8 mouse cellular contexts compared by ENCODE assay signal in genomic region chr1:74032966-74033365, GRCm38 (mm10).
DNase-seq lines count a peak whose midpoint lies in the region; ATAC-seq and TF ChIP-seq lines count a peak whose summit lies in the region.
"Had no signal": no experiment of that assay in that cellular context is flagged by ENCODE, and none has a peak within 500 bp of the region (broad histone marks: within the 10 kb centered on the region; RNA-seq: fewer than 3 reads in every experiment).

No protein-coding gene starts in this region.

- no peak for TF ChIP-seq POLR2A in lung, adult 2 months (IDR thresholded peaks at IDR 0.05; ENCODE audit: borderline replicate concordance, extremely low read depth, low read depth, low read length)

- H3K9me3 ChIP-seq in heart, embryonic 14.5 days (ENCODE audit: control insufficient read depth, low read length), result no peaks in the 10 kb centered on the region
- H3K9me3 ChIP-seq in kidney, postnatal 0 days (replicated peaks; ENCODE audit: low read length), result no peaks in the 10 kb centered on the region
- no peaks in the 10 kb centered on the region for H3K9me3 ChIP-seq in limb, embryonic 15.5 days
- H3K9me3 ChIP-seq: limb, embryonic 13.5 days had no signal

- no peak for ATAC-seq in heart, embryonic 14.5 days (ENCODE audit: insufficient number of reproducible peaks, insufficient read depth, low FRiP score, low read depth)
- no peak for ATAC-seq in kidney, postnatal 0 days (replicated peaks; ENCODE audit: low FRiP score, low read depth)
- ATAC-seq in limb, embryonic 15.5 days (ENCODE audit: insufficient number of reproducible peaks, low FRiP score, low TSS enrichment, low read depth), result no peak

- H3K4me2 ChIP-seq in heart, embryonic 14.5 days (ENCODE audit: low read length), result no peak overlapping the region
- H3K4me2 ChIP-seq in kidney, postnatal 0 days (ENCODE audit: low read length), result peak overlapping the region; percentile 60
- no peak overlapping the region for H3K4me2 ChIP-seq in limb, embryonic 15.5 days
- H3K4me2 ChIP-seq: limb, embryonic 13.5 days had no signal

- H3K4me1 ChIP-seq in heart, embryonic 14.5 days (ENCODE audit: control insufficient read depth in 2 of 2, insufficient read depth in 2 of 2, low read length in 2 of 2), result peaks cover 80 to 93% of the 10 kb centered on the region in 2 experiments
- H3K4me1 ChIP-seq in lung, adult 2 months (ENCODE audit: control insufficient read depth, insufficient read depth, low read length), result peaks cover 64% of the 10 kb centered on the region
- peaks cover 78% of the 10 kb centered on the region for H3K4me1 ChIP-seq in kidney, postnatal 0 days (replicated peaks; ENCODE audit: insufficient read depth, low read length)
- peaks cover 96% of the 10 kb centered on the region for H3K4me1 ChIP-seq in limb, embryonic 15.5 days

- H3K27ac ChIP-seq in heart, embryonic 14.5 days (replicated peaks in 1 of 2; ENCODE audit: control insufficient read depth in 1 of 2, insufficient read depth in 1 of 2, low read depth in 2 of 2, low read length in 2 of 2), result peak overlapping the region; percentile 40 to 59
- peak overlapping the region; percentile 92 for H3K27ac ChIP-seq in kidney, postnatal 0 days
- H3K27ac ChIP-seq in limb, embryonic 15.5 days, result peak overlapping the region; percentile 67
- H3K27ac ChIP-seq: limb, embryonic 13.5 days had no signal

- no peaks in the 10 kb centered on the region for H3K36me3 ChIP-seq in heart, embryonic 14.5 days (ENCODE audit: control insufficient read depth, insufficient read depth, low read length)
- H3K36me3 ChIP-seq in kidney, postnatal 0 days (ENCODE audit: insufficient read depth, low read length), result no peaks in the 10 kb centered on the region
- H3K36me3 ChIP-seq in limb, embryonic 15.5 days, result no peaks in the 10 kb centered on the region
- H3K36me3 ChIP-seq: limb, embryonic 13.5 days had no signal

- TF ChIP-seq CTCF in lung, adult 2 months (IDR thresholded peaks at IDR 0.05; ENCODE audit: insufficient read depth, low read length), result no peak
- TF ChIP-seq CTCF in kidney, postnatal 0 days (IDR thresholded peaks at IDR 0.05; ENCODE audit: low read depth), result no peak

- WGBS in heart, embryonic 14.5 days, result 76% methylated on average over 5 of the region's 5 CpGs
- WGBS in lung, adult 2 months, result 64% methylated on average over 5 of the region's 5 CpGs
- WGBS in kidney, postnatal 0 days, result 77% methylated on average over 5 of the region's 5 CpGs
- 80% methylated on average over 5 of the region's 5 CpGs for WGBS in limb, embryonic 15.5 days

- H3K9ac ChIP-seq in heart, embryonic 14.5 days (ENCODE audit: low read length), result peak overlapping the region; percentile 21; the same call in 1 of the 2 replicates
- H3K9ac ChIP-seq in kidney, postnatal 0 days (ENCODE audit: low read depth, low read length), result peak overlapping the region; percentile 49; the same call in 1 of the 2 replicates
- no peak overlapping the region for H3K9ac ChIP-seq in limb, embryonic 15.5 days
- H3K9ac ChIP-seq: limb, embryonic 13.5 days had no signal

- DNase-seq in heart, postnatal 4 days, result no peak
- DNase-seq in lung, adult 2 months, result no peak
- no peak for DNase-seq in lung, postnatal 14 days
- no peak for DNase-seq in kidney, postnatal 0 days (ENCODE audit: low spot score)
- no peak for DNase-seq in cerebellum, adult 18-20 months

- H3K4me3 ChIP-seq in heart, embryonic 14.5 days (ENCODE audit: control insufficient read depth in 1 of 2, insufficient read depth in 1 of 2, low read depth in 1 of 2, low read length in 2 of 2), result no peak overlapping the region
- peak overlapping the region; percentile 15 for H3K4me3 ChIP-seq in lung, adult 2 months (replicated peaks; ENCODE audit: extremely low read depth, low read depth, low read length)
- H3K4me3 ChIP-seq in kidney, postnatal 0 days (replicated peaks; ENCODE audit: low read depth, low read length), result no peak overlapping the region
- no peak overlapping the region for H3K4me3 ChIP-seq in limb, embryonic 15.5 days
- H3K4me3 ChIP-seq: limb, embryonic 13.5 days had no signal

- no peaks in the 10 kb centered on the region for H3K27me3 ChIP-seq in heart, embryonic 14.5 days (ENCODE audit: control insufficient read depth, insufficient read depth, low read length)
- H3K27me3 ChIP-seq in kidney, postnatal 0 days (ENCODE audit: insufficient read depth, low read length), result no peaks in the 10 kb centered on the region
- no peaks in the 10 kb centered on the region for H3K27me3 ChIP-seq in limb, embryonic 15.5 days
- H3K27me3 ChIP-seq: limb, embryonic 13.5 days had no signal
